Mouse (Mus musculus) spleen, adult 2 months (tissue): ENCODE results near the gene Acot11.

Experiments used
- CTCF ChIP-seq: fragments of 200-500 bp; IDR thresholded peaks from 2 replicates; pipeline ENCODE4 v1.5.1; 2011; ENCODE audit warnings: mild to moderate bottlenecking, inconsistent platforms; ENCODE audit not compliant: insufficient read depth, insufficient read length, insufficient replicate concordance; ENCODE audit errors: extremely low read depth
- POLR2A ChIP-seq: fragments of 200-500 bp; IDR thresholded peaks from 2 replicates; pipeline ENCODE4 v1.6.1; 2011; ENCODE audit warnings: low read depth, low read length, inconsistent platforms

- TF ChIP-seq POLR2A (no peak), CTCF (no peak)
These were observed 84.2 kb downstream of the Acot11 start for GRCm38 (mm10) chr4:106720631-106721030.
